Mouse (Mus musculus) olfactory bulb, adult 2 months (tissue): ENCODE data around the gene Slc39a11.

Source experiments
- CTCF ChIP-seq: fragments of 200-500 bp; IDR thresholded peaks from 2 replicates; pipeline ENCODE4 v1.5.1; 2012; ENCODE audit warnings: low read depth, mild to moderate bottlenecking, low read length, moderate library complexity; ENCODE audit not compliant: insufficient read depth
- POLR2A ChIP-seq: fragments of 200-500 bp; IDR thresholded peaks from 2 replicates; pipeline ENCODE4 v1.6.1; 2012; ENCODE audit warnings: mild to moderate bottlenecking, low read depth, low read length, moderate library complexity; ENCODE audit not compliant: insufficient read depth

- no peak for TF ChIP-seq POLR2A
- TF ChIP-seq CTCF = no peak
Observed at GRCm38 (mm10) chr11:113267516-113268230, 382.2 kb downstream of the Slc39a11 start.
